Mouse (Mus musculus): Measurements from ENCODE around the gene Ptprj. TPM values are rescaled to one million over a fixed set of nuclear protein-coding genes. Genes with fewer than 3 reads are reported as not detected.

Ptprj gene
- total RNA-seq (2022), result 100 to 1,000 TPM; 108 to 115 (median 111) TPM

GRCm38 (mm10) chr2:90580236-90581005 lies at the start of gene Ptprj:
Gene Ptprj (minus strand): TSS chr2:90580647.
- DNase-seq (ENCODE audit: low spot score in 2 of 2), result peak; percentile 45 to 50

DNA sequence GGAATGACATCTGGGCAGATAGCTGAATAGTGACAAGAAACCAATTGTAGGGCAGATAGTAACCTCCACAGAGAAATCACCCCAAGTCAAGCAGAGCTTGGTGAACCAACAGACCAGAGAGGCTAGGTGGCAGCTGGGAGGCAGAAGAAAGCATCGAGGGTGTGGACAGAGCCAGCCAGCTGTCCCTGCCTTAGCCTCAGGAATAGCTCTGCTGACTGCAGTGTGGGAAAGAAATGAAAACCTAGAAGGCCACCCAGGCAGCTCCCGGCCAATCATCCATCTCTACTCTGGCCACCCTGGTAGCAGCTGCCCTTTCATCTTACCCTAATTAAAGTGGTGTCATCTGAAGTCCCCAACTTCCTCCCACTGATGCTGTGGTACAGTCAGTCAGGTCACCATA lies 49.1 kb upstream of the Ptprj start:
- DNase-seq (ENCODE audit: low spot score in 2 of 2), result no peak

DNA sequence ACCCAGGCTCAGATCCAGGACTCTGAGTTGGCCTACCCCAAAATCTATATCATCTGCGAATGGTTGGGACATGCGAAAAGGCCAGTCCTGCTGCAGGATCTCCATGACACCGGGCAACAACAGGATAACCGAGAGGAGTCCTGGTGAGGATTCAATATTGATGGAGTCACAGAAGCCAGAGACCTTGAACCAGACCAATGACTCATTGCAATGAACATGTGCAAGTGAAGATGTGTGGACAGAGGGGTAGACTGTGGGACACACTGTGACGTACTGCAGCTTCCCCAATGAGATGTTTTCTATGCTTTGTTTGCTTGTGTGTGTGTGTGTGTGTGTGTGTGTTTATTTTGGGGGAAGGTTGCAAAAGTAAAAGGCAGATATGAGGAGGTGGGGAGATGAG lies 47.8 kb upstream of the Ptprj start:
- DNase-seq (ENCODE audit: low spot score in 2 of 2), result no peak

DNA sequence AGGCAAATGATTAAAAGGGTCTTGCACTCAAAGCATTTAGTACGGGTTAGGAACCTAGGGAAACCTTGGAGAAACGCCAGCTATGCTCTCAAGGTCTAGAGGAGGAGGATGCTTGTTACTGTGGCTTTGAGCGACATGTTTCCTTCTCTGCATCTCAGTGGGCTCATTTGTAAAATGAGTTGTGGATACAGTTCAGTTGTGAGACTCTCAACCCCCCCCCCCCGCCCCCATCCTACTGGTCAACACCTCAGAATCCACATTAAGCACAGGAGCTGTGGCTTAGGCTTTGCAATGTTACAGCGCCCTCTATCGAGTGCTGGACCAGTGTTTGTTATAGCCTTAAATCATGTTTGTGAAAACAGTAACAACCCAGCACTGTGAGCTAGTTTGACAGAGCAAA lies 44.5 kb upstream of the Ptprj start:
- peak; percentile 35 to 78 for DNase-seq (ENCODE audit: low spot score in 2 of 2)

DNA sequence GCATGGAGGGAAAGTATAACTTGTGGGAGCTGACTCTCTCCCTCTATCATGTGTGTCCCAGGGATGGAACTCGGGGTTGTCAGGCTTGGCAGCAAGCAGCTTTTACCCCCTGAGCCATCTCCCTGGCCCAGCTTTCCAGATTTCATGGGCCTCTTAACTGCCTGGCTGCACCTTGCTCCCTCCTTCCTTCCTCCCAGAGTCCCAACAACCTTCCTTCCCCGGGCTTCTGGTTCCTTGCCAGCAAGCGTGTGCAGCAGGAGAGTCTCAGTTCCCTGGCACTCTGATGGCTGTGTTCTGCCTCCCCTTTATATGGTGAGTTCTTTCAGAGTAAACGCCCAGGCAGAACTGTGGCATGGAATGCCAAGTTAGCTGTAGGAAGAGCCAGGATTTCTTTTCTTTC lies 43.9 kb upstream of the Ptprj start:
- no peak for DNase-seq (ENCODE audit: low spot score in 2 of 2)

DNA sequence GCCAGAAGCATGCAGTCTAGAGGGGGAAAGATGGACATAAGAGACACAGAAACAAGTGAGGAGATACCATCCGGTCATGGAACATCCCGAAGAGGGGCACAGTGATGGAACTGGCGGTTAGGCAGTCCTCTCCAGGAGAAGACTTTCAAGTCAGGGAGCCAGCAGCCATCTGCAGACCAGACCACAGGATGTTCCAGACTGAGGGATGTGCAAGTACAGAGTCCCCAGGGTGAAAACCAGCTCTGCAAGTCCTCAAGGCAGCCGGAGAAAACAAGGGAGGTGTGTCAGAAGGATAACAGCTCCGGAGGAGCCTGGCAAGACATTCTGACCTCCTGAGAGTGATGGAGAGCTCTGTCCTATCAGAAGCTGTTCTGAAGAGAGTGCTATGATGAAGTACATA lies 40.4 kb upstream of the Ptprj start:
- no peak for DNase-seq (ENCODE audit: low spot score in 2 of 2)

DNA sequence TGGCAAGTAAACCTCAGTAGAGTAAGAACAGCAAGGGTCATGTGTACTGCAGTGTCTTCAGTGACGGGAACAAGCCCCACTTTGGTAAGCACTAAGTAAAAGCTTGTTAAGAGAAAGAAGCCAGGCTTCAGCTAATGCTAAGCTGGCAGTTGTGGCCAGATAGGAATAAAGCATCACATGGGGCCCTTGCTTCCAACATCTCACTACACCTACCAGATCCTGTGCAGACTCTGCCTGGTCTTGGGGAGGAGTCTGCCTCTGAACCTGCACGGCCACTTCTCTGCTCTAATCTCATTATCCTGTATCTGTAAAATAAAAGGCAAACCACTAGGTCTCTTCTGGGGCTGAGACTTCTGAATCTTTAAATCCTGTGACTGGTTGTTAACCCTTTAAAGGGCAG lies 39.2 kb upstream of the Ptprj start:
- no peak for DNase-seq (ENCODE audit: low spot score in 2 of 2)

DNA sequence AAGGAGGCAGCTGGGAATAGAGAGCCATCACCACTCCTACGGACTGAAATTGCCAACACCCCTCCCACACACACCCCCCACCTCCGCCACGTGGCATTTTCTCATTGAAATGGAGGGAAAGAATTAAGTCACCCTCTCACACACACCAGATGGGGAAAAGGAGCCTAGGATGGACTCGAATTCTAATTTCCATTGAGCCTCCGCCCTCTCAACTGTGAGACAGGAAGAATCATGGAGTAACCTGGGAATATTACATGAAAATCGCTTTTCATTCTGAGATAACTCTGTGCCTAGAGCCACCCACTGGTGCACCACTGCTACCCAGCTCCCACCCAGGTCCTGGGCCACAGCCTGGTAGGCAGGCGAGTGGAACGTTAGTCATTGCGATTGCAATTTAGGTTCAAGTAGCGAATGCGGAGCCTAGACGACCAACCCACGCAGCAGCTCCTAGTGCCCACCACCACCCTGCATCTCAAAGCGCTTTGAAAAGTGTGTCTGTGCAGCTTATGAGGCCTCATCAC lies 34.3 kb upstream of the Ptprj start:
- DNase-seq (ENCODE audit: low spot score in 2 of 2), result peak; percentile 30 to 45

DNA sequence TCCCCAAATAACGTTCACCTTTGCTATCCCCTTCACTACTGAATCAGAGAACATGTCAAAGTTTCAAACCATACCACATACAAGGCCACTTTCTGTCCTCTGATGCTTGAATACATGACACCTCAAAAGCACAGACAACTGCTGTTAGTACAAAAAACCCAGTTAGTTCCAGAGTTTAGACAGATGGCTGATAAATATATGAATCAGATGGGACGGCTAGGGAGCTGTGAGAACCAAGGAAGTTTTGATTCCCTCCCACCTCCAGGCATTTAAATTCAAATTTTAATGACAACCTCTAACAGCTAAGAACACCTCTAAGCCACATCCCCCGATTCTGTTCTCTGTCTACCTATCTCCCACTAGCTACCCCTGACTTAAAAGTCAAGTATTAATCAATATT lies 33.1 kb upstream of the Ptprj start:
- no peak for DNase-seq (ENCODE audit: low spot score in 2 of 2)

GRCm38 (mm10) chr2:90613006-90613405 lies 32.6 kb upstream of the Ptprj start:
- DNase-seq (ENCODE audit: low spot score in 2 of 2), result no peak

- no peak for DNase-seq (ENCODE audit: low spot score in 2 of 2)
Observed at GRCm38 (mm10) chr2:90611959-90612571, 31.6 kb upstream of the Ptprj start.

DNA sequence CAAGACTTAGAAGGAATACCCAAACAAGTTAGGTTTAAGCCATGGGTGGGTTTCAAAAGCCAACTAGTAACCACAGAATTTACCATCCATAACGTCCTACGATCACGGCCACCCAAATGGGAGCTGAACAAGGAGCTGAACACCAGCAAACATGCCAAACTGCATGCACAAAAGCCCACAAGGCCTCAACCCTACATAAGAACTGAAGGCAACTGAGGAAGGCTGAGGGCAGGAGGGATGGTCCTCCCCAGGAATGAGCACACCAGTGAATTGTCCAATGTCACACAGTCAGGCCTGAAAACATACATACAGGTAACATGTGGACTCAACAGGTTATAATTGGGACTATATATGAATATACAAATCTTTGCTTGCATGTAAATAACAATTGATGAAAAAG lies 20.6 kb upstream of the Ptprj start:
- DNase-seq (ENCODE audit: low spot score in 2 of 2), result no peak

- DNase-seq (ENCODE audit: low spot score in 2 of 2), result no peak
Observed at GRCm38 (mm10) chr2:90588141-90588540, 7.7 kb upstream of the Ptprj start.

DNA sequence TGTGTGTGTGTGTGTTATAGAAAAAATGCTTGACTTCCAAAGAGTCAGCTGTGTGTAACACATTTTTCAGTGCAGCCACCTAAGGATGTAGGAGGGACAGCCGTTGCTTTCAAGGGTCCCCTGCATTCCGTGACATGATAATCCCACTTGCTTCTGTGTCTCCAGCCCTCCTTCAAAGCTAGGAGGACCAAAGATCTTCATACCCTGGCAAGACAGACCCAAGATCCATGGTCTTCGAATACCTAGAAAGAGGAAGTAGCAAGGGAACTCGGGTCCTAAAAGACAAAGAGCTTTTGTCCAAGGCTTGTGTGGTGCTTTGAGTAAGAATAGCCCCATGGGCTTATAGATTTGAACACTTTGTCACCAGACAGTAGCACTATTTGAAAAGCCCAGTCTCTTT lies 4.1 kb upstream of the Ptprj start:
- DNase-seq (ENCODE audit: low spot score in 2 of 2), result no peak

DNA sequence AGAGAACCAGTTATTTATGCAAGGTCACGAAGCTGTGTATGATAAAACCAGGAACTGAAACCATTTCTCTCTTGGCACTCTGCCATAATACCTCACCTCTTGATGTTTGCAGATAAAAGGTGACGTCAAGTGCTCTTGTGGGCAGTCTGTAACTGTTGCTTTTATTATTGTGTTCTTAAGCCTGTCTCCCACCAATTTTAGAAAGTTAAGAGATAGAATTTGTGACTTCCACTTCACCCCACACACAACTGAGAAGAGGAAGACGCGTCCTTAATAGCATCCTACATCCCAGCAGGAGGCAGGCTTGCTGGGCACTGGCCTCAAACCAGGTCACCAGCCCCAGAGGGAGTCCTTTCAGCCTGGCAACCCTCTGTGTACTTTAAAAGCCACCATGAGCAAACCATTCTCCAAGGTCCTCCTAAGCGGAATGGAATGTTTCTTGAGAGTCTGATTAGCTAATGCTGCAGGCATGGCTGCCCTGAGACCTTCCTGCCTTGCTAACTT lies 3.2 kb upstream of the Ptprj start:
- no peak for DNase-seq (ENCODE audit: low spot score in 2 of 2)

GRCm38 (mm10) chr2:90582814-90583213 lies 2.4 kb upstream of the Ptprj start:
- no peak for DNase-seq (ENCODE audit: low spot score in 2 of 2)

DNA sequence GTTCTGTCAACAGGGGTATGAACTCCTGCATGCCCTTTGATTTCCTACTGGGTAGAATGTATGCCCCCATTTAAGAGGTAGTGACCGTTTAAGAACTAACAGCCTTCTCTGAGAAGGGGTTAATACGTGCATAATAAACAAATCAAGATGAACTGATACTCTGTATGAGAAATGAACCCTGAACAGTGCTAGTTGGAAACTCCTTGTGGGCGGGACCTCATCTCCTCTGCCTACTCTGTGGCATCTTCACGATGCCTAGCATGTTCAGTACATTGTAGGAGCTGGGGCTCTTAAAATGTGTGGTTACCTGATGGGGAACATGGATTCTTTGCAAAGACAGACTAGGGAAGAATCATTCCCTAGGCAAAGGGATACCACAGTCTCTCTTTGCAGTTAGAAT lies 1.9 kb upstream of the Ptprj start:
- DNase-seq (ENCODE audit: low spot score in 2 of 2), result no peak

DNA sequence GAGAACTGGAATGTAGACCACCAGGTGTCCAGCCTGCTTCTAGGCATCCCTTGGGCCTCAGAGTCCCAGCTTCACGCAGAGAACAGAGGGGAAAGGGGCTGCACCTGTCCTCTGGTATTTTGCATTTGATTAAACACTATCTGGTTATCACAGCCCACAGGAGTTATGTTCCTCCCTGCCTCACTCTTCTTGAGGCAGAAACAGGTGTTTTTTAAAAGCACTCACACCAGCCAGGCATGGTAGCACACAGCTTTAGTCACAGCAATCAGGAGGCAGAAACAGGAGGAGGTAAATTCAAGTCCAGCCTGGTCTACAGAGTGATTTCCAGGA lies 1.3 kb upstream of the Ptprj start:
- no peak for DNase-seq (ENCODE audit: low spot score in 2 of 2)

DNA sequence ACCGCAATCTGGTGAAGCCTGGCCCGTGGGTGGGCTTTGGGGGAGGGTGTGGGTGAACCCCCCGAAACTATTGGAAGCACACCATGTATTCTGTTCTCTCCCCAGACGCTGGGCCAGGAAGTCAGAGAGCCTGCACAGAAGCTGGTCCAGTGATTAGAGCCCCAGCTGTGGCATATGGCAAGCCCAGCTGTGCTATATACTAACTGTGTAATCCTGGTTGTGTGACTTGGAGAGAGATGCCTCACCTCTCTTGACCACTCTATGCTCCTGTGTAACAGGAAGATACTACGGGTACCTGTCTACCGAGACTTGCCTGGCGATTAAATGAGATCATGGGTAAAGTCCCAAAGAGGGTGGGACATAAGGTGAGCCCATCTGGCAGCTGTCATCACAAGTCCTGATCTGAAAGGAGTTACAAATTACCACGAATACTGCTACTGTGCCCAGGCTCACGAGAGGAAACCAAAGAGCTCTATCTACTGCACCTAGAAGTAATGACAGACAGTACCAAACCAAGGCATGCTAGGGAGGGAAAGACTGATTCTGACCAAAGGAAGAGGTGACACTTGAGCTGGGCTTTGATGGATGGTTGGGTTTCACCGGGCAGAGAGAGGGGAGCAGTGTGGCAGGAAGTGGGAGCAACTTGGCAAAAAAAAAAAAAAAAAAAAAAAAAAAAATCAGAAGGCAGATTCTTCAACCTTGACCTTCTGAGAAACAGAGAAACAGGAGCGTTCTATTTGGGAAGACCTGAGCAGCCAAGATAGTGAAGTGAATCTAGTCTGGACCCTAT lies 754 bp upstream of the Ptprj start:
- peak in 1 of 2 experiments; percentile 44 for DNase-seq (ENCODE audit: low spot score in 2 of 2)

DNA sequence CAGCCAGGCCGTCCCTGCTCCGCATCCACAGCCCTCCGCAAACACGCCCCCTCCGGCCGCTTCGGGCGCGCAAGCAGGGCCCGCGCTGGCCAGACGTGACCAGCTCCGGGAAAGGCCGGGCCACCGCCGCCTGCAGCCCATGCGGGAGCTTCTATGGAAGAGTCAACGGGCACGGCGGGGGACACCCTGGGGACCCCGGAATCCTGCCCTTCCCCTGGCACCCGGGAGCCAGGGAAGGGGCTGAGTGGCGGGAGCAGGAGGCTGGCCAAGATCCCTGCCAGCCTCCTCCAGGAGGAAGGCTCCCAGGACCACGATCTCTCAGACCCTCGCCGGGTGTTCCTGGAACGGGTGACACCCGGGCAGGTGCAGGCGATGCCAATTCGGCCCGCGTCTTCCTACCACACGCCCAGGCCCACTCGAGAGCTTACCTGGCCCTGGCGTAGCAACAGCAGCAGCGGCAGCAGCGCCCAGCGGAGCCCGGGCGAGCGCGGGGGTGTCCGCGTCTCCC lies 665 bp downstream of the Ptprj start:
- no peak for DNase-seq (ENCODE audit: low spot score in 2 of 2)

GRCm38 (mm10) chr2:90579038-90579727 lies 1.3 kb downstream of the Ptprj start:
- DNase-seq (ENCODE audit: low spot score in 2 of 2), result no peak

All from layer of hippocampus, adult 8-10 months (tissue).